Mouse (Mus musculus) MEL (cell line): ENCODE data around the gene Gm20388.

Experiments
- CHD2 ChIP-seq: IDR thresholded peaks from 2 replicates; pipeline ENCODE4 v1.6.1; 2011; ENCODE audit warnings: low read length, improper control_type of control experiment
- CTCF ChIP-seq, 3 experiments: IDR thresholded peaks in 2 of 3; conservative IDR thresholded peaks in 1 of 3; 2 replicates each; pipeline ENCODE4 v1.5.1; 2011 to 2012; ENCODE audit warnings: low read length in 3 of 3, low read depth in 2 of 3, mild to moderate bottlenecking in 2 of 3, improper control_type of control experiment in 1 of 3, inconsistent platforms in 1 of 3, mixed read lengths in 1 of 3, moderate library complexity in 1 of 3; ENCODE audit not compliant: control insufficient read depth in 1 of 3, insufficient read depth in 1 of 3, poor library complexity in 1 of 3, severe bottlenecking in 1 of 3
- EP300 ChIP-seq, 2 experiments: IDR thresholded peaks; 2 replicates each; pipeline ENCODE4 v1.6.1; 2011; ENCODE audit warnings: improper control_type of control experiment in 2 of 2, low read length in 2 of 2, low read depth in 1 of 2, mild to moderate bottlenecking in 1 of 2
- ETS1 ChIP-seq: IDR thresholded peaks from 2 replicates; pipeline ENCODE4 v1.6.1; 2012; ENCODE audit warnings: low read depth, mild to moderate bottlenecking, inconsistent platforms, low read length, improper control_type of control experiment, moderate library complexity
- GATA1 ChIP-seq: IDR thresholded peaks from 2 replicates; pipeline ENCODE4 v1.6.1; 2011; ENCODE audit warnings: low read depth, low read length, improper control_type of control experiment
- KAT2A ChIP-seq: conservative IDR thresholded peaks from 2 replicates; pipeline ENCODE4 v1.6.1; 2012; ENCODE audit warnings: low read depth, low read length, improper control_type of control experiment, inconsistent platforms
- MAFK ChIP-seq: IDR thresholded peaks from 2 replicates; pipeline ENCODE4 v1.6.1; 2011; ENCODE audit warnings: low read depth, mild to moderate bottlenecking, low read length, improper control_type of control experiment, borderline replicate concordance
- MAX ChIP-seq: IDR thresholded peaks from 2 replicates; pipeline ENCODE4 v1.6.1; 2011; ENCODE audit warnings: low read length, improper control_type of control experiment
- MEF2A ChIP-seq: IDR thresholded peaks from 2 replicates; pipeline ENCODE4 v1.6.1; 2014; ENCODE audit warnings: low read depth, mild to moderate bottlenecking, inconsistent platforms, low read length, improper control_type of control experiment; ENCODE audit not compliant: poor library complexity, insufficient replicate concordance, severe bottlenecking; ENCODE audit errors: extremely low read depth
- POLR2AphosphoS2 ChIP-seq: IDR thresholded peaks from 2 replicates; pipeline ENCODE4 v1.6.1; 2011; ENCODE audit warnings: low read length, improper control_type of control experiment
- POLR2AphosphoS5 ChIP-seq: IDR thresholded peaks from 2 replicates; pipeline ENCODE4 v1.6.1; 2012; ENCODE audit warnings: low read depth, borderline replicate concordance, mild to moderate bottlenecking, inconsistent platforms, low read length, moderate library complexity, mixed read lengths
- TBP ChIP-seq: IDR thresholded peaks from 2 replicates; pipeline ENCODE4 v1.8.0; 2011; ENCODE audit warnings: low read depth, low read length, improper control_type of control experiment
- UBTF ChIP-seq: IDR thresholded peaks from 2 replicates; pipeline ENCODE4 v1.6.1; 2012; ENCODE audit warnings: low read depth, mild to moderate bottlenecking, inconsistent platforms, low read length, improper control_type of control experiment, moderate library complexity, borderline replicate concordance; ENCODE audit not compliant: insufficient read depth
- USF2 ChIP-seq, 2 experiments: IDR thresholded peaks; 2 replicates each; pipeline ENCODE4 v1.6.1; 2011 to 2012; ENCODE audit warnings: improper control_type of control experiment in 2 of 2, low read length in 2 of 2, borderline replicate concordance in 1 of 2, inconsistent platforms in 1 of 2, low read depth in 1 of 2, mild to moderate bottlenecking in 1 of 2; ENCODE audit not compliant: insufficient read depth in 1 of 2

DNA sequence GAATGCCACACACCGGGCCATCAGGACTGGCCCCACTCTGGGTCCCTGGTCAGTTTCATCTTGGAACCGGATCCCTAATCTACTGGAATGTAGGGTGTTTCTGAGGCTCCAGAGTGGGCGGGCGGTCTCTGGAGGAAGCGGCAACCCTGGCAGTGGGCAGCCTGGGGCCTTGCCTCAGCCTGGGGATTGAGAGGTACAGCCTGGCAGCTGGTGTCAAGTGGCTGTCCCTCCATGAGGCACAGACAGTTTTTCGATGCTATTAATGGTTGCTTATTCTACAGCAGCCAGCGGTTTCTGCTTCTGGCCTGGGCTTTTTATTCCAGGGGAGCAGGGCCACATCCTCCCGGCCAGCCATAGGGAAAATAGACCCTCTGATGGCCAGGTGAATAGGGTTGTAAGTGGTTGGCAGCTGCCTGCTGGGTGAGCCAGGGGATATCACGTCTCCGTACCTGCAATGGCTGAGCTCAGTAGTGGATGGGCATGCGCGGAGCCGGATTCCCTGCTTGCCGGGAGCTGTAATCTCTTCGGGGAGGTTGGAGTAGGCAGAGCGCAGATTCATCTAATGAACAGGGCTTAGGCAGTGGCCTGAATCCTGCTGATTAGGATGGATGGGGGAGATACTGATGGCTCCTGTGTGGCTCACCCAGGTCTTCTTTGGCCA, 340.2 kb downstream of the Gm20388 start:
- no peak for TF ChIP-seq CTCF (IDR thresholded peaks at IDR 0.05 in 2 of 3, conservative IDR thresholded peaks at IDR 0.05 in 1 of 3; ENCODE audit: control insufficient read depth in 1 of 3, insufficient read depth in 1 of 3, low read depth in 2 of 3, low read length in 3 of 3, poor library complexity in 1 of 3, severe bottlenecking in 1 of 3)
- no peak for TF ChIP-seq MEF2A
- TF ChIP-seq GATA1, result no peak
- no peak for TF ChIP-seq POLR2AphosphoS5
- TF ChIP-seq CHD2, result no peak
- no peak for TF ChIP-seq USF2 (IDR thresholded peaks at IDR 0.05; ENCODE audit: borderline replicate concordance in 1 of 2, insufficient read depth in 1 of 2, low read depth in 1 of 2, low read length in 2 of 2)
- no peak for TF ChIP-seq EP300 (IDR thresholded peaks at IDR 0.05; ENCODE audit: low read depth in 1 of 2, low read length in 2 of 2)
- no peak for TF ChIP-seq UBTF
- TF ChIP-seq KAT2A, result no peak
- no peak for TF ChIP-seq MAFK
- TF ChIP-seq TBP, result no peak
- TF ChIP-seq MAX, result no peak
- TF ChIP-seq ETS1, result no peak
- no peak for TF ChIP-seq POLR2AphosphoS2
